Mouse (Mus musculus) gastrocnemius, postnatal 10 days (tissue): ENCODE measurements around the gene Sphkap. TPM values are rescaled to one million over a fixed set of nuclear protein-coding genes. Genes with fewer than 3 reads are reported as not detected.

Experiments
- DNase-seq: peaks from one replicate; pipeline ENCODE4 v3.0.0; 2021; ENCODE audit warnings: mixed read lengths
- long read RNA-seq, 2 experiments: library from polyadenylated mRNA; stranded (forward); transcript quantifications; one replicate each; pipeline ENCODE4 v2.0.0; 2021
- total RNA-seq, 2 experiments: library from RNA; stranded (reverse); gene quantifications; 2 replicates each; pipeline ENCODE4 v1.2.3; 2021

Gene Sphkap
- total RNA-seq = 1 to 10 TPM in 1 of 2 experiments, under 1 TPM in 1; 0.68 to 1.0 TPM
- long read RNA-seq, experiment 1 = 0 reads
- long read RNA-seq, experiment 2 = 0 reads

GRCm38 (mm10) chr1:83408021-83408464, at the start of gene Sphkap:
TSS of gene Sphkap (minus strand) at chr1:83408200.
- peak; percentile 15 for DNase-seq

GRCm38 (mm10) chr1:83451291-83451690, 43.3 kb upstream of the Sphkap start:
- DNase-seq = peak; percentile 5

GRCm38 (mm10) chr1:83440422-83440821, 32.4 kb upstream of the Sphkap start:
- no peak for DNase-seq

- no peak for DNase-seq
These were observed 25.9 kb upstream of the Sphkap start for GRCm38 (mm10) chr1:83433932-83434331.

- DNase-seq = no peak
These were observed 21.9 kb upstream of the Sphkap start for GRCm38 (mm10) chr1:83429866-83430265.

GRCm38 (mm10) chr1:83407616-83408015, 384 bp downstream of the Sphkap start:
- DNase-seq = no peak

GRCm38 (mm10) chr1:83406882-83407549, 984 bp downstream of the Sphkap start:
- DNase-seq = no peak

GRCm38 (mm10) chr1:83401079-83401478, 6.9 kb downstream of the Sphkap start:
- DNase-seq = no peak

GRCm38 (mm10) chr1:83396284-83396683, 11.7 kb downstream of the Sphkap start:
- no peak for DNase-seq

GRCm38 (mm10) chr1:83395559-83395958, 12.4 kb downstream of the Sphkap start:
- DNase-seq = no peak

GRCm38 (mm10) chr1:83389419-83389818, 18.6 kb downstream of the Sphkap start:
- no peak for DNase-seq

- DNase-seq = no peak
These were observed 30.6 kb downstream of the Sphkap start for GRCm38 (mm10) chr1:83377404-83377803.

GRCm38 (mm10) chr1:83366456-83366855, 41.5 kb downstream of the Sphkap start:
- no peak for DNase-seq

- DNase-seq = no peak
These were observed 45.8 kb downstream of the Sphkap start for GRCm38 (mm10) chr1:83362168-83362567.

- DNase-seq = no peak
These were observed 61.5 kb downstream of the Sphkap start for GRCm38 (mm10) chr1:83346453-83346852.

GRCm38 (mm10) chr1:83345572-83345971, 62.4 kb downstream of the Sphkap start:
- no peak for DNase-seq

GRCm38 (mm10) chr1:83345069-83345468, 62.9 kb downstream of the Sphkap start:
- DNase-seq = no peak

- no peak for DNase-seq
These were observed 65.2 kb downstream of the Sphkap start for GRCm38 (mm10) chr1:83342726-83343250.

- no peak for DNase-seq
These were observed 68.6 kb downstream of the Sphkap start for GRCm38 (mm10) chr1:83339358-83339757.

GRCm38 (mm10) chr1:83316917-83317316, 91.1 kb downstream of the Sphkap start:
- DNase-seq = no peak

- peak; percentile 2 for DNase-seq
These were observed 92.9 kb downstream of the Sphkap start for GRCm38 (mm10) chr1:83315146-83315545.

- peak; percentile 8 for DNase-seq
These were observed 96.2 kb downstream of the Sphkap start for GRCm38 (mm10) chr1:83311607-83312295.
